Mouse (Mus musculus) G1E (cell line): ENCODE results near the gene Eef2kmt. TPM values are rescaled to one million over a fixed set of nuclear protein-coding genes. Genes with fewer than 3 reads are reported as not detected.

Source experiments
- ATAC-seq: 2 replicates; pipeline ENCODE4 v1.8.0; 2016; ENCODE audit warnings: mild to moderate bottlenecking; ENCODE audit not compliant: insufficient number of reproducible peaks, poor library complexity, low FRiP score, severe bottlenecking; ENCODE audit errors: extremely low read depth
- DNase-seq: peaks from one replicate; pipeline ENCODE4 v3.0.0; 2012; ENCODE audit warnings: low spot score
- H3K27me3 ChIP-seq: 2 replicates; pipeline ENCODE4 v1.6.1; 2012; ENCODE audit warnings: mild to moderate bottlenecking, low read length, inconsistent platforms; ENCODE audit not compliant: insufficient read depth
- H3K36me3 ChIP-seq: replicated peaks from 2 replicates; pipeline ENCODE3; 2012; ENCODE audit warnings: mild to moderate bottlenecking, inconsistent platforms
- H3K4me1 ChIP-seq: 2 replicates; pipeline ENCODE4 v1.6.1; 2012; ENCODE audit warnings: low read depth, low read length, inconsistent platforms, mixed read lengths; ENCODE audit not compliant: insufficient read depth
- H3K4me3 ChIP-seq: 2 replicates; pipeline ENCODE4 v1.5.1; 2012; ENCODE audit warnings: low read depth, mild to moderate bottlenecking, inconsistent platforms, low read length, moderate library complexity, mixed read lengths
- H3K9me3 ChIP-seq: replicated peaks from 2 replicates; pipeline ENCODE4 v1.6.1; 2012; ENCODE audit warnings: inconsistent platforms
- CTCF ChIP-seq: IDR thresholded peaks from 2 replicates; pipeline ENCODE4 v1.5.1; 2012; ENCODE audit warnings: low read depth, low read length, inconsistent platforms, mixed read lengths
- GATA1 ChIP-seq: IDR thresholded peaks from 2 replicates; pipeline ENCODE4 v1.6.1; 2012; ENCODE audit warnings: borderline replicate concordance, low read length, inconsistent platforms, mixed read lengths
- GATA2 ChIP-seq: IDR thresholded peaks from 2 replicates; pipeline ENCODE4 v1.6.1; 2012; ENCODE audit warnings: low read depth, low read length, inconsistent platforms, borderline replicate concordance
- POLR2AphosphoS5 ChIP-seq: IDR thresholded peaks from 2 replicates; pipeline ENCODE4 v1.6.1; 2012; ENCODE audit warnings: low read depth, low read length, inconsistent platforms; ENCODE audit not compliant: insufficient replicate concordance
- TAL1 ChIP-seq: conservative IDR thresholded peaks from 2 replicates; pipeline ENCODE4 v1.6.1; 2012; ENCODE audit warnings: low read depth, low read length, inconsistent platforms, mixed read lengths
- polyA plus RNA-seq: library from polyadenylated mRNA; stranded (reverse); fragments of >175 nt; gene quantifications from 2 replicates; pipeline ENCODE4 v1.2.3, GENCODE M21; 2012
- total RNA-seq, 2 experiments: library from RNA; stranded (forward) in 1 of 2; stranded (reverse) in 1 of 2; fragments of 200-1000 nt in 1 of 2; fragments of >200 nt in 1 of 2; fragmentation: Nextera tagmentation in 1 of 2; gene quantifications; 2 replicates each; pipeline ENCODE4 v1.2.3; 2014 to 2017

Gene Eef2kmt
- total and polyA plus RNA-seq, 3 experiments, result 2.7 to 29.9 (median 20.3) TPM

DNA sequence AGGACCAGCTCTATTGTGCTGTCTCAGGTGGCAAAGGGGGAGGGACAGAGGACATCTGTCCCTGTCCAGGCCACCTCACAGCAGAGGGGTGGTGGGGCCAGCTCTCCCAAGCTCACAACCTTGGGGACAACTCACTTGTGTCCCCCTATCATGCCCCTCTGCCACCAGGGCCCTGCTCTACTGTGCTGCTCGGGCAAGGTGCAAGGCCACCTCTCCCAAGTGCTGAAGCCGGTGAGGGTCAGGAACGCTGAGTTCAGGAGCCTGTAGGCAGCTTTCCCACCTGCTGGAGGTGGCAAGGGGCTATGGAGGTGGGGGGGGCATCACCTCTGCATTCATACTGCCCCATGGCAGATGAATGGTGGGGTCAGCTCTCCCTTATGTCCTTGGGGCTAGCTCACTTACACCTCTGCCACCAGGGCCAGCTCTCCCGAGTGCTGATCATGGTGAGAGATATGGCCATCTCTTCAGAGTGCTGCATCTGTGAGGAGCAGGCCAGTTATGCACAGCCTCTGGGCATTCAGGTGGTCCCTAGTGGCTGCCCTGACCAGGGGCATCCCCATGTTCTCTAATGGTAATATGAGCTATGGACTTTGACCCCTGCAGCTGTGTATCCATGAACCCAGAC, 15.7 kb upstream of the Eef2kmt start:
- TF ChIP-seq CTCF, result no peak
- TF ChIP-seq POLR2AphosphoS5, result no peak
- TF ChIP-seq GATA1, result no peak
- TF ChIP-seq GATA2, result no peak
- TF ChIP-seq TAL1, result no peak
- no peaks in the 10 kb centered on the region; the same call in none of the 2 replicates for H3K27me3 ChIP-seq
- ATAC-seq (no peak), DNase-seq (no peak)
- no peaks in the 10 kb centered on the region for H3K4me1 ChIP-seq
- no peak overlapping the region for H3K4me3 ChIP-seq
- no peaks in the 10 kb centered on the region for H3K9me3 ChIP-seq
- no peaks in the 10 kb centered on the region for H3K36me3 ChIP-seq

DNA sequence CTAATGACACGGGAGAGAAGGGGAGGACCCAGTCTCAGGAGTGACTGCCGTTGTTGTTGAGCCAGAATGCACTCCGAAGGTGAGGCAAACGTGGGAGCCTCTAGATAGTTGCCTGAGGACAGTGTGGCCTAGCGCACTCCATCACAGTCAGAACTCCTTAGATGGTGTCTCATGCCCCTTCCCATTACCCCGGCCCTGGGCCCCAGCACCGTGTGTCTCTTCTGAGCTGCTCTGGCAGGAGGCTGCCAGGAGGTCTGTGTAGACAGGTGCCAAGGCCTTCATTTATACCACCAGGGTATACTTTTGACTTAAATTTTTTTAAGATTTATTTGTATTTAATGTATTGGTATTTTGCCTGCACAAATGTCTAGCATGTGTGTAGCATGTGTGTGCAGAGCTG, 8.1 kb upstream of the Eef2kmt start:
- H3K4me1 ChIP-seq, result no peaks in the 10 kb centered on the region
- no peak for TF ChIP-seq GATA1
- TF ChIP-seq POLR2AphosphoS5, result no peak
- TF ChIP-seq GATA2, result no peak
- TF ChIP-seq CTCF, result no peak
- no peak for TF ChIP-seq TAL1
- H3K36me3 ChIP-seq, result no peaks in the 10 kb centered on the region
- no peaks in the 10 kb centered on the region for H3K9me3 ChIP-seq
- peaks cover 5% of the 10 kb centered on the region; the same call in 1 of the 2 replicates for H3K27me3 ChIP-seq
- no peak for ATAC-seq
- no peak overlapping the region for H3K4me3 ChIP-seq
- DNase-seq, result no peak

DNA sequence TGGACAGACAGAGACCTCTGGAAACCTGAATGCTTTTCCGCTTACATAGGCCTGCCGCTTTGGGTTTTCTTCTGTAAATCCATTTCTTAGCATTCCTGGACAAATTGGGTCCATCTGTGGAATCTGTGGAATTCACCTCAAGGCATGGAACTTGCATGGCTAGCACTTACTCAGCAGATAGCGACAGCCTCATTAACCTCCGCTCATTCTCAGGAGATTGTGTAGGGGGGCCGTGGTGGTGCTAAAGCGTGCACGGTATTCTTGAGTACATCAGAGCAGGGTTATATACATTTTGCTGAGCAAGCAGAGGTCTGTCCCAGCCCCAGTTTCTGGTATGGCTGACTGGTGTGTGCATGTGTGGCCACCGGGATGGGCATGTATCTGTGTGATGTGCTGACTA, 7.4 kb upstream of the Eef2kmt start:
- TF ChIP-seq GATA1, result no peak
- TF ChIP-seq CTCF, result no peak
- no peak for TF ChIP-seq TAL1
- no peak for TF ChIP-seq GATA2
- no peaks in the 10 kb centered on the region for H3K36me3 ChIP-seq
- ATAC-seq (no peak), DNase-seq (no peak)
- H3K4me1 ChIP-seq, result no peaks in the 10 kb centered on the region
- peaks cover 5% of the 10 kb centered on the region; the same call in 1 of the 2 replicates for H3K27me3 ChIP-seq
- no peak overlapping the region for H3K4me3 ChIP-seq
- H3K9me3 ChIP-seq, result no peaks in the 10 kb centered on the region

DNA sequence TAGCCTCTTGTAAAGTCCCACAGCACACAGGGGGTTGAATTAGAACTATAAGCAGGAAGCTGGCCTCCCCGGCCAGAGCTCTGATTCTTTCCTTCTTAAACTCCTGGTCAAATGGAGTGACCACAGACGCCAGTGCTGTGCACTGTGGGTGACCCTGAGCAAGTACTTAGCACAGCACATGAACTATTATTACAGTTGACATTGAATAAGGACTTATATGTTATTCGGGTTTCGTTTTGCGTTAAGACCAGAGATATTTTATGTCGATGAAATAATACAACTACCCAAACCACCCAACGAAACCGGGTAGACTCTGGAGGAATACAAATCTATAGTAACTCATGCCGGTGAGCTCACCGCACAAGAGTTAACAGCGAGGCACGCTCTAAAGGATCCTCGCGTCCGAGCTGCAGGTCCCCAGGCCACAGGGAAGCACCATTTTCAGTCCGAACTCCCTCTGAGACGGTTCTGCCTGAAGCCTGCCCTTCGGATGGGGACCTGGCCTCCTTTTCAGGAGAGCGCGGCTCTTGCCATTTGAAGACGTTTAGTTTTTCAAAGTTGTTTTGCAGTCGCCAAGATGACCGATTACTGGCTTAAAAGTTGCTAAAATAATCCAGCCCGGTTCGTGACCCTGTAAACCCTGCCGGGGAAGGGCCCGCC, 572 bp downstream of the Eef2kmt start:
- Histone ChIP-seq H3K9me3 (no peaks in the 10 kb centered on the region), H3K36me3 (peaks cover 39% of the 10 kb centered on the region), H3K4me1 (peaks cover 36% of the 10 kb centered on the region), H3K27me3 (peaks cover 3% of the 10 kb centered on the region), H3K4me3 (peak overlapping the region; percentile 73)
- no peak for DNase-seq
- TF ChIP-seq GATA1 (no peak), TAL1 (no peak), POLR2AphosphoS5 (no peak), CTCF (no peak), GATA2 (no peak)
- no peak for ATAC-seq

DNA sequence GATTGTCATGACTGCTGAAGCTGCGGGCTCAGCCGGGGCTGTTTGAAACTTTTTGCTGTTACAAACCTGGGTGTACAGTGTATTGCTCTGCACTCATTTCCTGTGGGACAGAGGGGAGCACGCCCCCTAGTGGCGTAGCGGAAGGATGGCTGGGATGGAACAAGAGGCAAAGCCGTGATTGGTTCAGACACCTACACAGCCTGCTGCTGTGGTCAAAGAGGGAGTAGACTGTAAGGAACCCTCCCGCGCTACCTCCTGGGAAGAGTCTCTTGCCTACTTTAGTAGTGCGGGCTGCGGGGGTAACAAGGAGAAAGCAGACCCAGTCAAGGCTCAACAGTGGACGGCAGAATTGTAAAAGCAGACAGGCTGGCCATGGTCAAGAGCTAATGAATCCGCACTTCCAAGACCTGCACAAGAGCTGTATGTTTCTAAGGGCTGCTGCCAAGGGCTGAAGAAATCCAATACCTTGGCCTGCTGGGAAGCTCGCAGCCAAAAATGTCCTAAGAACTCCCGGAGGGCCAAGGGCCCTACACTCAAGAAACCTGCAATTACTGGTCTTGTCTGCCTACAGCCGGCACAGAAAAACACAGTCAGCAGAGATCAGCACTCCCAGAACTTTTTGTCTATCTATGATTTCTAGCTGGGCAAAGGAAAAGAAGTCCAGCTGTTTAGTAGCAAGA, 1.3 kb downstream of the Eef2kmt start:
- ATAC-seq, result peak; percentile 61
- TF ChIP-seq CTCF (peak; percentile 97), GATA2 (no peak), GATA1 (no peak)

DNA sequence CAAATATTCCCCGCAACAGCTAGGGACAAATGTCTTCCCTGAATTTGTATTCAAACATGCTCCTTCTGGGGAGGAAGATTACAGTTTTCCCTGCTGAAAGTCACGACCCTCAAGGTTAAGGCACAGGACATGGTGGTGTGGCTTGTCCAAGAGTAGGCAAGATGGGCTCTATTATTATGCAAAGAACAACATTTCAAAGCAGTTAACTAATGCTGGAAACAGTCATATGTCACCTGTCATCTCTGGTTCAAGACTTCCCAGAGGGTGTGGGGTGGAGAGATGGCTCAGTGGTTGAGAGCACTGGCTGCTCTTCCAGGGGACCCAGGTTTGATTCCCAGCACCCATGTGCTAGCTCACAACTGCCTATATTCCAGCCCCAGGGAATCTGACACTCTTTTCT, 3.5 kb downstream of the Eef2kmt start:
- TF ChIP-seq POLR2AphosphoS5, result no peak
- no peak for TF ChIP-seq TAL1
- TF ChIP-seq CTCF, result no peak
- TF ChIP-seq GATA2, result no peak
- no peak for TF ChIP-seq GATA1
- no peak for ATAC-seq

More for the DNA sequence above, 1.3 kb downstream of the Eef2kmt start:
- peak overlapping the region; percentile 73 for H3K4me3 ChIP-seq
- peaks cover 36% of the 10 kb centered on the region for H3K4me1 ChIP-seq
- H3K36me3 ChIP-seq, result peaks cover 46% of the 10 kb centered on the region
- H3K27me3 ChIP-seq, result peaks cover 3% of the 10 kb centered on the region
- H3K9me3 ChIP-seq, result no peaks in the 10 kb centered on the region
- peak; percentile 83 for DNase-seq

DNA sequence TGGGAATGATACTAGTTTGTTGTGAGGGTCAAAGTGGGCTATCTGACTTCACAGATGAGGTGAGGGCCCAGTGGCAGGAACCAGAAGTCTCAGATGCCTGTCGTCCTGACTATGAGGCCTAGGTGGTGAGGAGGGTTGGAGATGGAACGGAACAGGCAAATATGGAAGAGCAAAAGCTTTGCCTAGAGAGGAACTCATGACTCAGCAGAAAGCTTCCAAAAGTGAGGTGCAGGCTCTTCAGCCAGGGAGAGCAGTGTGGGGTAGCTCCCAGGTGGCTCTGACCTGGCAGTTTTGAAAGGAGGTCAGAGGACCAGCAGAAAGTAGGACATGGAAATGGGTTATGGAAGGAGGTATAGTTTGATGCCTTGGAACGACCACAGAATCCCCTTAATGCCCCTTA, 4.9 kb downstream of the Eef2kmt start:
- Histone ChIP-seq H3K9me3 (no peaks in the 10 kb centered on the region), H3K27me3 (no peaks in the 10 kb centered on the region), H3K4me3 (no peak overlapping the region), H3K4me1 (peaks cover 29% of the 10 kb centered on the region), H3K36me3 (peaks cover 80% of the 10 kb centered on the region)
- ATAC-seq, result no peak
- no peak for DNase-seq
- no peak for TF ChIP-seq POLR2AphosphoS5
- TF ChIP-seq CTCF, result no peak
- TF ChIP-seq TAL1, result no peak
- no peak for TF ChIP-seq GATA2
- TF ChIP-seq GATA1, result no peak

More for the DNA sequence above, 3.5 kb downstream of the Eef2kmt start:
- Histone ChIP-seq H3K4me1 (peaks cover 36% of the 10 kb centered on the region), H3K9me3 (no peaks in the 10 kb centered on the region), H3K4me3 (no peak overlapping the region), H3K36me3 (peaks cover 69% of the 10 kb centered on the region), H3K27me3 (peaks cover 1% of the 10 kb centered on the region; the same call in 1 of the 2 replicates)
- no peak for DNase-seq
